Mouse (Mus musculus) hindbrain, embryonic 14.5 days (tissue): ENCODE measurements at regions not wholly inside any gene's neighbourhood (a gene's known extent, or its start where the extent isn't known, plus 50 kb on each side); places are given as distances from the start of the nearest gene placed in this dataset.
"Not testable (repeated sequence)": the region's sequence is repeated elsewhere in the genome, so short reads cannot be mapped to it uniquely, and the experiment has no call there.

Experiments
- ATAC-seq: fragments of 200-750 bp; cut with Nextera tagmentation; 2 replicates; pipeline ENCODE4 v1.8.0; 2017; ENCODE audit warnings: moderate number of reproducible peaks, mild to moderate bottlenecking, moderate TSS enrichment, moderate library complexity; ENCODE audit not compliant: low FRiP score
- DNase-seq: peaks from one replicate; pipeline ENCODE4 v3.0.0-alpha.2; 2015; ENCODE audit warnings: low spot score
- H3K27ac ChIP-seq: fragments of 300-500 bp; sonication (generic); 2 replicates; pipeline ENCODE4 v1.5.1; 2014; ENCODE audit warnings: mild to moderate bottlenecking, moderate library complexity
- H3K27me3 ChIP-seq: fragments of 300-500 bp; sonication (generic); 2 replicates; pipeline ENCODE4 v1.6.1; 2014; ENCODE audit warnings: mild to moderate bottlenecking, low read length, mixed read lengths; ENCODE audit not compliant: control insufficient read depth, insufficient read depth
- H3K36me3 ChIP-seq: fragments of 300-500 bp; sonication (generic); replicated peaks from 2 replicates; pipeline ENCODE4 v1.6.1; 2014; ENCODE audit not compliant: control insufficient read depth, insufficient read depth
- H3K4me1 ChIP-seq: fragments of 300-500 bp; sonication (generic); replicated peaks from 2 replicates; pipeline ENCODE4 v1.6.1; 2014; ENCODE audit warnings: antibody characterized with exemption, low read length, mixed read lengths; ENCODE audit not compliant: control insufficient read depth, insufficient read depth
- H3K4me2 ChIP-seq: fragments of 300-500 bp; sonication (generic); replicated peaks from 2 replicates; pipeline ENCODE4 v1.6.1; 2014; ENCODE audit warnings: mild to moderate bottlenecking, moderate library complexity
- H3K4me3 ChIP-seq: fragments of 300-500 bp; sonication (generic); replicated peaks from 2 replicates; pipeline ENCODE4 v1.5.1; 2014; ENCODE audit warnings: mild to moderate bottlenecking, low read length
- H3K9ac ChIP-seq: fragments of 300-500 bp; sonication (generic); 2 replicates; pipeline ENCODE4 v1.6.1; 2014
- H3K9me3 ChIP-seq: fragments of 300-500 bp; sonication (generic); 2 replicates; pipeline ENCODE4 v1.6.1; 2016; ENCODE audit warnings: low read length; ENCODE audit not compliant: control insufficient read depth
- WGBS: fragments of 180-500 bp; shearing (Covaris S2); extraction: QIAGEN DNeasy Blood & Tissue Kit; methylation state at CpG from one replicate; pipeline ENCODE4 v1.1.7; 2014; 5-methylcytosine and 5-hydroxymethylcytosine counted together

GRCm38 (mm10) chr6:144919750-144920149 lies 138.0 kb upstream of the Sox5 start:
- DNase-seq (no peak), ATAC-seq (no peak)
- H3K4me3 ChIP-seq = no peak overlapping the region
- no peaks in the 10 kb centered on the region for H3K27me3 ChIP-seq
- H3K4me2 ChIP-seq = no peak overlapping the region
- no peak overlapping the region for H3K9ac ChIP-seq
- H3K4me1 ChIP-seq = no peaks in the 10 kb centered on the region
- H3K36me3 ChIP-seq = no peaks in the 10 kb centered on the region
- H3K27ac ChIP-seq = no peak overlapping the region
- H3K9me3 ChIP-seq = no peaks in the 10 kb centered on the region
- WGBS = 66% methylated on average over 5 of the region's 5 CpGs

GRCm38 (mm10) chr6:144917128-144917527 lies 135.4 kb upstream of the Sox5 start:
- H3K9ac ChIP-seq = no peak overlapping the region
- DNase-seq = no peak
- WGBS = 58% methylated on average over 8 of the region's 8 CpGs
- no peak; the same call in 1 of the 2 replicates for ATAC-seq
- no peaks in the 10 kb centered on the region for H3K4me1 ChIP-seq
- no peaks in the 10 kb centered on the region for H3K9me3 ChIP-seq
- no peaks in the 10 kb centered on the region for H3K36me3 ChIP-seq
- H3K4me2 ChIP-seq = no peak overlapping the region
- no peak overlapping the region for H3K4me3 ChIP-seq
- no peaks in the 10 kb centered on the region for H3K27me3 ChIP-seq
- no peak overlapping the region for H3K27ac ChIP-seq

- 75% methylated on average over 7 of the region's 7 CpGs for WGBS
- Histone ChIP-seq H3K4me1 (no peaks in the 10 kb centered on the region), H3K4me3 (no peak overlapping the region), H3K36me3 (no peaks in the 10 kb centered on the region), H3K27me3 (no peaks in the 10 kb centered on the region), H3K9ac (no peak overlapping the region), H3K9me3 (0 out of 2 replicates have a peak, but pooled peaks cover 5% of the 10 kb centered on the region), H3K27ac (no peak overlapping the region), H3K4me2 (no peak overlapping the region)
- ATAC-seq (no peak), DNase-seq (no peak)
Measured at GRCm38 (mm10) chr6:144911781-144912180, 130.0 kb upstream of the Sox5 start.

GRCm38 (mm10) chr6:144910392-144910791 lies 128.6 kb upstream of the Sox5 start:
- no peak for DNase-seq
- Histone ChIP-seq H3K9ac (no peak overlapping the region), H3K4me2 (no peak overlapping the region), H3K27me3 (no peaks in the 10 kb centered on the region), H3K4me3 (no peak overlapping the region), H3K36me3 (no peaks in the 10 kb centered on the region), H3K4me1 (no peaks in the 10 kb centered on the region), H3K27ac (no peak overlapping the region), H3K9me3 (0 out of 2 replicates have a peak, but pooled peaks cover 5% of the 10 kb centered on the region)
- no peak for ATAC-seq
- WGBS = 85% methylated on average over 6 of the region's 6 CpGs

GRCm38 (mm10) chr6:144908646-144909045 lies 126.9 kb upstream of the Sox5 start:
- 94% methylated on average over 11 of the region's 11 CpGs for WGBS
- DNase-seq = no peak
- H3K9ac ChIP-seq = no peak overlapping the region
- no peak for ATAC-seq
- no peaks in the 10 kb centered on the region for H3K36me3 ChIP-seq
- H3K9me3 ChIP-seq = 0 out of 2 replicates have a peak, but pooled peaks cover 5% of the 10 kb centered on the region
- H3K27me3 ChIP-seq = no peaks in the 10 kb centered on the region
- H3K4me2 ChIP-seq = no peak overlapping the region
- no peak overlapping the region for H3K4me3 ChIP-seq
- H3K4me1 ChIP-seq = no peaks in the 10 kb centered on the region
- no peak overlapping the region for H3K27ac ChIP-seq

GRCm38 (mm10) chr6:144903156-144903555 lies 121.4 kb upstream of the Sox5 start:
- ATAC-seq = no peak
- 38% methylated on average over 10 of the region's 10 CpGs for WGBS
- no peaks in the 10 kb centered on the region for H3K36me3 ChIP-seq
- H3K4me3 ChIP-seq = no peak overlapping the region
- H3K27ac ChIP-seq = no peak overlapping the region
- no peak for DNase-seq
- no peak overlapping the region for H3K4me2 ChIP-seq
- no peak overlapping the region for H3K9ac ChIP-seq
- H3K27me3 ChIP-seq = no peaks in the 10 kb centered on the region
- H3K9me3 ChIP-seq = no peaks in the 10 kb centered on the region
- peaks cover 10% of the 10 kb centered on the region; the same call in 1 of the 2 replicates for H3K4me1 ChIP-seq

- 73% methylated on average over 20 of the region's 20 CpGs for WGBS
- H3K4me3 ChIP-seq = no peak overlapping the region
- H3K9ac ChIP-seq = no peak overlapping the region
- no peaks in the 10 kb centered on the region for H3K9me3 ChIP-seq
- no peak overlapping the region for H3K4me2 ChIP-seq
- no peaks in the 10 kb centered on the region for H3K27me3 ChIP-seq
- ATAC-seq = no peak
- no peak overlapping the region for H3K27ac ChIP-seq
- no peak for DNase-seq
- no peaks in the 10 kb centered on the region for H3K36me3 ChIP-seq
- peaks cover 10% of the 10 kb centered on the region; the same call in 1 of the 2 replicates for H3K4me1 ChIP-seq
Measured at GRCm38 (mm10) chr6:144902267-144902995, 120.7 kb upstream of the Sox5 start.

- Histone ChIP-seq H3K9me3 (no peaks in the 10 kb centered on the region), H3K4me3 (no peak overlapping the region), H3K27ac (no peak overlapping the region), H3K36me3 (no peaks in the 10 kb centered on the region), H3K27me3 (no peaks in the 10 kb centered on the region), H3K9ac (no peak overlapping the region), H3K4me2 (no peak overlapping the region), H3K4me1 (peaks cover 10% of the 10 kb centered on the region; the same call in 1 of the 2 replicates)
- 82% methylated on average over 9 of the region's 9 CpGs for WGBS
- ATAC-seq (no peak), DNase-seq (no peak)
Measured at GRCm38 (mm10) chr6:144901825-144902224, 120.0 kb upstream of the Sox5 start.

GRCm38 (mm10) chr6:144900858-144901257 lies 119.1 kb upstream of the Sox5 start:
- not testable (repeated sequence) for H3K27ac ChIP-seq, H3K4me3 ChIP-seq, H3K27me3 ChIP-seq, DNase-seq, H3K4me2 ChIP-seq, H3K9ac ChIP-seq, ATAC-seq, H3K36me3 ChIP-seq, H3K9me3 ChIP-seq
- WGBS = 96% methylated on average over 7 of the region's 7 CpGs
- peaks cover 10% of the 10 kb centered on the region; the same call in 1 of the 2 replicates for H3K4me1 ChIP-seq
